Mouse (Mus musculus) kidney, postnatal 4 days (tissue): ENCODE results near the gene Rtkn.

Experiments used
- DNase-seq, 2 experiments: peaks; one replicate each; pipeline ENCODE4 v3.0.0; 2021; ENCODE audit warnings: mixed read lengths in 2 of 2

Rtkn gene

DNA sequence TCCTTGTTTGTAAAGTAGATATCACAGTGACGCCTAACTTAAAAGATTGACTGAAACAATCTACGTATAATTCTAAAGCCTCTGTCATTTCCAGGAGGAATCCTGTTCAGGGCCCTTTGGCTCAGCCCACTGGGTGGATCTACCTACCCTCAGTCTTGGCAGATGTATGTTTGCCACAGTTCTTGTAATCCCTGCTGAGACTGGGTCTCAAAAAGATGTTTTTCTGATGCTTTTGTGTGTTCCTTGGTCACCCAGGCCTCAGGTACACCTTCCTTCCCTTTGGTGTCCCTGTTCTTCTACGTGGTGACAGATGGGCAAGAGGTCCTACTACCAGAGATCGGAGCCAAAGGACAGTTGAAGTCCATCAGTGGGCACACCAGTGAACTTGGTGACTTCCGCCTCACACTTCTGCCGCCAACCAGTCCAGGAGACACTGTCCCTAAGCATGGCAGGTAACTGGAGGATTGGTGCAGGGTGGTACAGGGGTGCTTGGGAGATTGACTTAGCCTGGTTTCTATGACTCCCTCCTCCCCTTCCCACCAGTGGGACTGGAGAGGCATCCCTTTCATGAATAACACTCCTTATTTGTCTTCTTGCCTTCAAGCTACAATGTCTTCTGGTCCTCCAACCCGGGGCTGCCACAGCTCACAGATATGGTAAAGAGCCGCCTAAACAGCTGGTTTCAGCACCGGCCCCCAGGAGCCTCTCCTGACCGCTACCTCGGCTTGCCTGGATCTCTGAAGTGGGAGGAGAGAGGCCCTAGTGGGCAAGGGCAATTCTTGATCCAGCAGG is 18.7 kb upstream of the Rtkn start:
- no peak for DNase-seq

DNA sequence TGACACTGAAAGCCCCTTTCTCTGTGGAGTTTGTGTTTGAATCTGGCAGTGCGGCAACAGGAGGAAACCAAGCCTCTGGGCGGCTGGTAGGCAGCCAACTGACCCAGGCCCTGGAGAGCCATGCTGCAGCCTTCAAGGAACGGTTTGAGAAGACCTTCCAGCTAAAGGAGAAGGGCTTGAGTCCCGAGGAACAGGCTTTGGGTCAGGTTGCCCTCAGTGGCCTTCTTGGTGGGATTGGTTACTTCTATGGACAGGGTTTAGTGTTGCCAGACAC is 18.2 kb upstream of the Rtkn start:
- peak in 1 of 2 experiments; percentile 5 for DNase-seq

DNA sequence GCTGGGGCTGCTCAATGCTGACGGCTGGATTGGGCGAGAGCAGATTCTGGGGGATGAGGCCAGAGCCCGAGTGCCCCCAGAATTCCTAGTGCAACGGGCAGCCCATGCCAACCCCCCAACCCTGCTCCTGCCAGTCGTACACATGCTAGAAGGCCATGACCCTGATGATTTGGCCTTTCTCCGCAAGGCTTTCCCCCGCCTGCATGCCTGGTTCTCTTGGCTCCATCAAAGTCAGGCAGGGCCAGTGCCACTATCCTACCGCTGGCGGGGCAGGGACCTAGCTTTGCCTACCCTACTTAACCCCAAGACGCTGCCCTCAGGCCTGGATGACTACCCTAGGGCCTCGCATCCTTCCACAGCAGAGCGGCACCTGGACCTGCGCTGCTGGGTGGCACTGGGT is 17.6 kb upstream of the Rtkn start:
- DNase-seq: peak in 1 of 2 experiments; percentile 11

DNA sequence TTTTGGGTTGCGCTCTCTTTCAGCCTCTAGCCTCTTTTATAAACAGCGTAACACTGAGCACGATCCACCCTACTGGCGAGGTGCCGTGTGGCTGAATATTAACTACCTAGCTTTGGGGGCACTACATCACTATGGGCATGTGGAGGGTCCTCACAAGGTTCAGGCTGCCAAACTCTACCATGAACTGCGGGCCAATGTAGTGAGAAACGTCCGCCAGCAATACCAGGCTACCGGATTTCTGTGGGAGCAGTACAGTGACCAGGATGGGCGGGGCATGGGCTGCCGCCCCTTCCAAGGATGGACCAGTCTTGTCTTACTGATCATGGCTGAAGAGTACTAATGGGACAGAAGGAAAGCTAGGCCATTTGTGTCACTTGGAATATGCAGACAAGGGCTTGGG is 16.9 kb upstream of the Rtkn start:
- DNase-seq: peak in 1 of 2 experiments; percentile 11

DNA sequence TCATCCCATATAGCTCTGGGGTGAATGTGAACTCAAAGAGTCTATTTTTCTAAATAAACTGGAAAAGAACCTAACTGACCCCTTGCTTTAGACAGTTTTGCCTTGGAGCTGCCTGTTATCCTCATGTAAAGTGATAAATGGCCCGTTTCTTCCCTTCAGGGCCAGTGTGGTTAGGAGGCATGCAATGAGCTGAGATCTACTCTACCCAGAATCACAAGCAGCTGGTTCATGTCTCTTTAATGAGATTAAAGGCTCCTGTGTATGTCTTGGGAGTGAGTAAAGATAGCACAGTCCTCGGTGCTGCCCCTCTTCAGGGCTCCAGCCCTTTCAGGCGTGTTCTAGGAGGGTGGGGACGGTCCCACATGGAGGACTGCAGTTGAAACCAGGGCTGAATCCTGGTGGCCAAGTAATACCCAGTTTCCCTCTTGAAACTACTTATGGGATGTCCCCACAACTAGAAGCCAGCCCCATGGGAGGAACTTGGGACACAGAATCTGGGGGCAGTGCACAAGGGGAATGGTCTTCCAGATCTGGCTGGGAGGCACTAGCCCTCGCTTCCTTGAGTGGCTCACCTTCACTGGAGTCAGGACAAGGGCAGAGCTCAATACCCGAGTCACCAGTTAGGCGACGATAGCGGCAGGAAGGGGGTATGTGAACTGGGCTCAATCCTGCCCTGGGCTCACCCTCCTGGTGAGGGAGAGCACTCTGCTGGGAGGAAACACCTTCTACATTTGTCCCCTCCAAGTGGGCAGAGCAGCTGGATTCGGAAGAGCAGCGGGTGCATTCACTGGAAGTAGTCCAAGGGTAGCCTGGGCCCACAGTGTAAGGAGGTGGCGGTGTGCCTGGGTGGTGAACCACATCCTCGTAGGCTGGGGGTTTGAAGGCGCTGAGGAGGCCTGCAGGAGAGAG is 16.2 kb upstream of the Rtkn start:
- peak in 1 of 2 experiments; percentile 3 for DNase-seq

DNA sequence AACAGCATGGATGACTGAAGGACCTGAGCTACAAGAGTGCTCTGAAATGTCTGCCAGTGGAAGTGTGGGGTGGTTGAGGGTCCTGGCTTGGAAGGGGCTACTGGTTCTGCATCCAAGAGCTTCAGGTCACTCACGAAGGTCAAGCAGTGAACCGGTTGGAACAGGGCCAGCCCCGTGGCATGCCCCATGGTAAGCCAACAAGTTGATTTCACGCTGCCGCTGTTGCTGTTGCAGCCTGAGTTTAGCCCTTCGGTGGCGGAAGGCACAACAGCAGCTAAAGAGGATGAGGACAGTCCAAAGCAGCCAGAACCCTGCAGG is 15.6 kb upstream of the Rtkn start:
- DNase-seq: peak; percentile 48 to 59

DNA sequence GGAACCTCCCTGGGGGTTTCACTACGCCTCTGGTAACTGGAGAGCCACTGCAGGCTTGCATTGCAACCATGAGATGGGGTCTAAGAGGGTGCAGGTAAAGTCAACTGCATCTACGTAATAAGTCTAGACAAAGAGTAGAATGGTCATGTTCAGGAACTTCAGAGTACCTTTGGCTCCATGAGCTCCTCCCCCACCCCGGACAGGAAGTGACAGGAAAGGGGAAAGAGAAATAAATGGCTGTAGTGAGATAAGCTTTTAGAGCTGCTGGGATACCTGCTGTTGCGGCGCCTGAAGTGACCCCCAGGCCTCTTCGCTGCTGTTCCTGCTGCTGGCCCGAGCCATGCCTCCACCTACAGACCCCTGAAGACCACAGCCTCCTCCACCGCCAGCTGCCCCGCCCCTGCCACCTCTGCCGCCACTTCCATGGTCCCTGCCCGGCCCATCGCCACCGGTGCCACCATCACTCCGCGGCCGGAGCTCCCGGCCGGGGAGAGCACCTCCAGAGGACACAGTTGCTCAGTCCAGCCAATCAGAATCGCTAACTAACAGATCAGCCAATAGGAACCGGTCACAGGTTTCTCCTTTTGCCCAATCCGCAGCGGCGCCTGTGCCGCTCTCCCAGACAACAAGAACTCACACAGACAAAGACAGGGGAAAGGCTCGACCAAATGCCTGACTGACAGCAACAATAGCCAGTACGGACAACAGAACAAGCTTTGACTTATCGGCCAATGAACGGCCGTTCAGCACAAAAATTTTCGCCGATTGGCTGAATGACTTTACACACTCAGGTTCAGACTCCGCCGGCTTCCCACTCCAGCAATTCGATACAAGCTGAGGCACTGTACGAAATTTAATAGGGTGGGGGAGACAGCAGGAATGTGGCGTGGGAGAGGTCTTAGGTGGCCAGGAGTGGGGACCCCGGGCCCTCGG is 14.1 kb upstream of the Rtkn start, which contains the start of gene Wbp1:
TSS of gene Wbp1 (minus strand) at position 630 of the 933 bp plus-strand sequence.
- peak; percentile 88 to 94 for DNase-seq

DNA sequence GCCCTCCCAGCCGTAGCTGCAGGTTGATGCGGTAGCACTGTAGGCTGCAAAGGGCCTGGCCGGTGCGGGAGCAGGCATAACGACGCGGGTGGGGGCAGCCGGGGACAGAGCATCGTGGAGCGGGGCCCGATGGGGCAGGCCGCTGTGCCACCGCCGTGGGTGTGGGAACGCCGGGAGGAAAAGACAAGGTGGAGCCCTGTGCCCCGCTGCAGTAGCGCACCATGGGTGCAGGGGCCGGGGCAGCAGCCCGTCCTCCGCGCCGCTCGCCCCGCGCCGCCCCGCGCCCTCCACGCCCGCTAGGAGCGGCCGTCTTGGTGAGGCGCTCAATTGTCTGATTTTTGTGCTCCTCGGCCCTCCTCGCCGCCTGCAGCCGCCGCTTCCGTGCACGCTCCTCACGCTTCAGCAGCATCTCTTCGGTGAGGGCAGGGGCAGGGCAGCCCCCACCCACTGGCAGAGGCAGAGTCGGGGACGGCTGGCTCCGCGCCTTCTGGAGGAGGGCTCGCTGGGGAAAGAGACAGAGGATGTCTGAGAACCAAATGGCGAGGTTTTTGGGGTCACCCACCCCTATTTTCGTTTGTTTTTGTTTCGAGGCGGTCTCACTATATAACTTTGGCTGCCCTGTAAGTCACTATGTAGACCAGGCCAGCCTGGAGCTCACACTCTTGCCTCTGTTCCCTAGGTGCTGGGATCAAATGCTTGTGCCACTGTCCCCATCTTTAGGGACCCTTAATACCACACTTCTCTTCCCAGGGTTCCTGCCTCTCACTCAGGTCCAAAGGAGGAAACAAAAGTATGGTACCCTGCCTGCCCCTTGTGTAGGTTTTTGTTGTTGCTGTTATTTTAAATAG is 13.2 kb upstream of the Rtkn start:
- DNase-seq: peak; percentile 48 to 62

DNA sequence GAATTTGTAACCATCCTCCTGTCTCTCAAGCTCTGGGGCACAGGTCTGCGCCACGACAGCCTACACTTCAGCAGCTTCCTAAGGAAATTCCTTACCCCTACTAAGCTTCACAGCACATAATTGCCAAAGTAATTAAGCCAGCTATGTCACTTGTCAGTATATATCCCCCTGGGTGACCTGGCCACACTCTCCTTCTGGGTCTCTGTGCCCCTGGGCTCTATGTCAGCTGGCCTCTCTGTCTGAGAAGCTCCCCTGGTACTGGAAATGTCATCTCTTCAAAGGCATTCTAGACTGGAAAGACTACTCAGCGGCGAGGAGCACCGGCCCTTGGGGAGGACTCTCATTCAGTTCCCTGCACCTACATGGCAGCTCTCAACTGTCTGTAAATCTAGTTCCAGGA is 12.3 kb upstream of the Rtkn start:
- no peak for DNase-seq

DNA sequence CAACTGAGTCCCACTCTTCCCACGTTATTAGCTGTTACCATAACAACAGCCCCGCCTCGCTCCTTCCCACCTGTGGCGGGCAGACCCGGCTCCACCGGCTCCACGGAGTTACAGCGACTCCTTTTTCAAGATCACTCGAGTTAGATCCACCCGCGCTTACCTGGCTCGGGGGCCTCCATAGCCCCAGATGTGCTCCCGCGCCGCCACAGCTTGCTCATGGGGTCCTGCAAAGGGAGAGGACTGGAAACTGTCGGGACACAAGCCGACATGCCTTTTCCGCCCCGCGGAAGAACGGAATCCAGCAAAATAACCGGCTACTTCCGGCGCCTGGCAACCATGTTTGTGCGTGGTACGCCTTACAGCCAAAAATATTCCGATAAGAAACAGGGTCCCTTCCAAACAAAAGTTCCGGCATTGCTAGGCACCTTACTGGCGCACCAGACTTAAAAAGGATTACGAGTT is 10.4 kb upstream of the Rtkn start:
- DNase-seq: peak; percentile 92 to 95

DNA sequence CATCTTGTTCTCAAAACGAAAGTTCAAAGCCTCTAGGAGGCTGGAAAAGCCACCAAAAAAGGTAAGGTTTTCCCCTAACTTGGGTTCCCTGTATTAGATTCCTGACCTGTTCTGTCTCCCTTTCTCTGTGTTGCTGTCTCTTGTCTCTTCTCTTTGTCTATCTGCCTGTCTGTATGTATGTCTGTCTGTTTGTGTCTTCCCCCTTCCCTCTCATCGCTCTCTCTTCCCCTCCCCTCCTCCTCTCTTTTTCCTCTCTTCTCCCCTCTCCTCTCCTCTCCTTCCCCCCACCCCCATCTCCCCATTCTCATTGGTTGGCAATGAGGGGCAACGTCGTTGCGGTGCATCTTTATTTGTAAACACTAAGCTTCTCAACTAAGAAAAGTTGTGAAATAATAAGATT is 9.9 kb upstream of the Rtkn start, which contains the start of gene Ino80b:
TSS of gene Ino80b (minus strand) at position 101 of the 400 bp plus-strand sequence.
- DNase-seq: no peak

DNA sequence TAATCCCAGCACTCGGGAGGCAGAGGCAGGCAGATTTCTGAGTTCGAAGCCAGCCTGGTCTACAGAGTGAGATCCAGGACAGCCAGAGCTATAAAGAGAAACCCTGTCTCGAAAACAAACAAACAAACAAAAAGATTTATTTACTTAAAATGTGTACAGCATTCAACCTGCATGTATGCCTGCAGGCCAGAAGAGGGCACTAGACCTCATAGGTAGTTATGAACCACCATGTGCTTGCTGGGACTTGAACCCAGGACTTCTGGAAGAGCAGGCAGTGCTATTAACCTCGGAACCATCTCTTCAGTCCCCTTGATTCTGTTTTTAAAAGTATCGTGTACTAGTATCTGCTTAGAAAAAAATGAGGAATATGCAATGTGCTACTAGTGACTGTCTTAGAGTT is 7.8 kb upstream of the Rtkn start:
- DNase-seq: no peak

DNA sequence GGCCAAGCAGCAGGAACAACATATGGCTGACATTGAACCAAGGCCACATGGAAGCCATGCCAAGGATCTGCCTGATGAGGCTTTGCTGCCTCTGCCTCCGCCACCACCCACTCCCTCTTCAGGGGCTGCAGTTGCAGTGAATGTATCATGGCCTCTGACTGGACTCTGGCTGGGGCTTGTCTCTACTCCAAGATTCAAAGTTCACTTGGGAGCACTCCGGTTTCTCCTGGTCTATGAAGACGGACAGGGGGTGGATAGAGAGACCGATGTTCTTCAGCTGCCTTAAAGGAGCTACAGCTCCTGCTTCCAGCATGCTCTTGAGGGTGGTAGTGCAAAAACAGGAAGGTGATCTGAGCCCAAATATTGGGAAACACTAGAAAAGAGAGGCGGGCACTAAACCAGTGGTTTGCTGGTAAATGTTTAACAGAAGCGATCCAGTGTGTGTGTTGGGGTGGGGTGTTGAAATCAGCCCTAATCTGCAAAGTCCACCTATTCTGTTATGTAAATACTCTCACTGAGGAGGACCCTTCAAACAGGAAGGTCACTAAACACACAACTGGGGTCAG is 3.7 kb upstream of the Rtkn start:
- DNase-seq: peak; percentile 49 to 67

DNA sequence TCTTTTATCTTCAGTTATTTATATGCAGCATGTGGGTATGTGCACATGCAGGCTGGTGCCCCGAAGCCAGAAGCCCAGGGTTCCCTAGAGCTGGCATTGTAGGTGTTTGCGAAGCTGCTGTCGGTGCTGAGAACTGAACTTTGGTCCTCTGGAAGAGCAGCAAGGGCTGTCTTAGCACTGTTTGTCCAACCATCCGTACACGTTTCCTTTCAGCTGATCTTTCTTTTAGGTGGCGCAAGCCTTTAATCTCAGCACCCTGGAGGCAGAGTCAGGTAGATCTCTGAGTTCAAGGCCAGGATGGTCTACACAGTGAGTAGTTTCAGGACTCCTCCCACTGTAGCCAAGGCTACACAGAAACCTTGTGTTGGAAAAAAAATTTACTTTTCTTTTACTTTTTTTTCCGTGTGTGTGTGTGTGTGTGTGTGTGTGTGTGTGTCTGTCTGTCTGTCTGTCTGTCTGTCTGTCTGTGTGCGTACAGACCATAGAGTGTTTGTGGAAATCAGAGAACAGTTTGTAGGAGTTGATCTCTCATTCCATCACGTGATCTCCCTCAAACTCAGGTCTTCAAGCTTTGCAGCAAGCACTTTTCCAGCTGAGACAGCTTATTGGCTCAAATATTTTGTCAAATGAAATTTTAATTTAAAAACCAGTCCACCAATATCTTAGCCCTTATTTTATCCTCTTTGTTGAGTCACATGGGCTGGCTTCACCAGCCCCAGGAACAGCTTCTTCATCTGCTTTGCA is 2.9 kb upstream of the Rtkn start:
- DNase-seq: no peak

DNA sequence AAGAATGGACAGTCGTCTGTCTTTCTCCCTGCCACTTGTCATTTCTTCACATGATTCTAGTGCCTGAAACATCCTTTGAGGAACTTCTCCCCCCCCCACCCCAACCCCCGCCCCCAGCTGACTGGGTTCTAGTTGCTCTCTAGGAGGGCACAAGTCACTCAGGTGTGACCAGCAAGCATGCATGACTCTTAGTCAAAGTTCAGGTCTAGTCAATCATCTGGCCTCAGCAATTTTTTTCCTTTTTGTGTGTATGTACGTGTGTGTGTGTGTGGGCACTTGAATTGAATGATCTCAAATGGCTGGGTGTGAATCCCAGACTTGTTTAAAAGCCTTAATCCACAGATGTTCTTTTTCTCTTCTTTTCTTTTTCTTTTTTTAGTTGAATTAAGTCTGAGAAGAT is 1.0 kb upstream of the Rtkn start:
- DNase-seq: no peak

DNA sequence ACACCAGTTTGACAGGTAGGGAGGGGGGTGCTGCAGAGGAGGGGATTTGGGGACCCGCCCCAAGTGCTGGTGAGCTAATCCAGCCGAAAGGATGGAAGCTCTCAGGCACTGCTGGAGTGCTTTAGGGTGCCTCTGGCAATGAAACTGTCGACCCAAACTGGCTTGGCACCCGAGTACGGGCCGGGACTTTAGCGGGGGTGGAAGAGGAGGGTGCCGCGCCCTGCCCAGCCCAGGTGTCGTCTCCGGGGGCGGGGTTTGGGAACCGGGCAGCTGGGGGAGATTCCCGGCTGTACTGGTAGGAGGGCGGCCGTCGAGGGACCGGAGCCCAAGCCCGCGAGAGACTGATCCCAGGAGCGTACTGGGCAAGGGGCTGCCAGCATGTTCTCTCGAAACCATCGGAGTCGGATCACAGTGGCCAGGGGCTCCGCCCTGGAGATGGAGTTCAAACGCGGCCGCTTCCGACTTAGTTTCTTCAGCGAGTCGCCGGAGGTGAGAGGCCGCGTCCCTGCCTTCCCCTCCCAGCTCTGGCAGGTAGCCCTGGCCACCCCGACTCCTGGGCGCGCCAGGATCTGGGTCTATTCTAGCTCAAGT is 403 bp downstream of the Rtkn start:
- DNase-seq: peak; percentile 63 to 76

DNA sequence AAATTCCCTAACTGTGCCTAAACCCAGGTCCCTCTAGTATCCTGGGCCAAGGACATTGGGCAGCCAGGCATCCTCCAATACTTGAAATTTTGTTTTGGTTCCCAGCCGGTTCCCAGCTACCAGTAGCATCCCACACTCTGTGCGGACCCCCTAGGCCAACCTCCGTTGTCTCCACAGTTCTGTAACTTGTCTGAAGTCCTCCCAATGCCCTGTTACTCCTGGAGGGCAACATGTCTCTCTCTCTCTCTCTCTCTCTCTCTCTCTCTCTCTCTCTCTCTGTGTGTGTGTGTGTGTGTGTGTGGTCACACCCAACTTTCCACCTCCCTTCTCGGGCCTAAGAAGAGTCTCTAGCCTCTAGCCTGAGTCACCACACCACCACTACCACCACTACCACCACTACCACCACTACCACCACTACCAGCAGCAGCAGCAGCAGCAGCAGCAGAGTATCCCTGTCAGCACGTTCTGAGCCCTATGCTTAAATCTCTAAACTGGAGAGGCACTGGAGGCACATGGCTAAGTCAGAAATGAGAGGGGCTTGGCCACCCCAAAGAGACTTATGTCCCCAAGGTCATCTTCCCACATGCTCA is 1.1 kb downstream of the Rtkn start:
- no peak for DNase-seq

DNA sequence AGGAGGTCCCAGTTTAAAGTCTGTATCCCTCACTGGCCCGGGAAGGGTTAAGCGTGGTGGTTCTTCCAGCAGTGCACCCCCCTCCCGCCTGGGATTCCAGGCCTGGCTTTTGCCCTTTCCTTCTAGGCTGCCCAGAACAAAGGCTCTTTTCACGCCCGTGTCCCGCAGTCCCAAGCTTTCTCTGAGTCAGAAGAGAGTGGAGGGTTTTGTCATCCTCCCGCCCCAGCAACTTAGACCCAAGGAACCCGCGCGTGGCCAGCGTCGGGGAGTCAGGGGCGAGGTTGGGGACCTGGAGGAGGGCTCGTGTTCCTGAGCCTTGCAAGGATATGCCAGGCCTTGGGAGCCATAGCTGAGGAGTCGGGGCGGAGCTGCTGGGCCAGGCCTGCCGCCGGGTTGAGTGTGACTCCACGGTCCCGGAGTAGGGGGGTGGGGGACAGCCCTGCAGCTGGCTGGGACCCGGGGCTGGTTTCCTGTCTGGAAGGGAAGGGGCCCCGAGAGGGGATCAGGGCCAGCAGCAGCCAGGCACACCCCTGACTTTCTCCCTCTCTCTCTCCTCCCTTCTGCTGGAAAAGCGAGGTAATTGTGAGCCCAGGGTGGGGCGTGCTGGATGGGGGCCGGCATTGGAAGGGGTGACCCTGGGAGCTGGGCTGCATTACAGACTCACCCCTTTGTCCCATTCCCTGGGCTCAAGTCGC is 1.8 kb downstream of the Rtkn start:
- DNase-seq: peak; percentile 82 to 91

DNA sequence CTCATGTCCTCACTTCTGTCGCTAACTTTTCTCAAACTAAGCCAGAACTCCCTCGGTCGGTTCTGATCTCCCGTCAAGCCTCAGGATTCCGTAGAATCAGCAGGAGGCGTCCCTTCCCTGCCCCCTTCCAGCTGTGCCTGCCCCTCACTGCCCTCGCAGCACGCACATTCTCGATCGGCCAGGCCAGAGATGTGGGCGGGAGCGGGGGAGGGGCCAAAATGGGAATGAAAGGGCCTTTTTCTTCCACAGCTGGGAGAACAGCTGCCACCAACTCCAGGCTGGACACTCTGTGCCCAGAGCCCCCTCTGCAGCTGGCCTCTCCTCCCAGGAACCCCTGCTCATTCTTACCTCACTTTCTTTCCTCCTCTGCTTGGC is 2.3 kb downstream of the Rtkn start:
- DNase-seq: peak; percentile 97
